In the genomic region with DNA sequence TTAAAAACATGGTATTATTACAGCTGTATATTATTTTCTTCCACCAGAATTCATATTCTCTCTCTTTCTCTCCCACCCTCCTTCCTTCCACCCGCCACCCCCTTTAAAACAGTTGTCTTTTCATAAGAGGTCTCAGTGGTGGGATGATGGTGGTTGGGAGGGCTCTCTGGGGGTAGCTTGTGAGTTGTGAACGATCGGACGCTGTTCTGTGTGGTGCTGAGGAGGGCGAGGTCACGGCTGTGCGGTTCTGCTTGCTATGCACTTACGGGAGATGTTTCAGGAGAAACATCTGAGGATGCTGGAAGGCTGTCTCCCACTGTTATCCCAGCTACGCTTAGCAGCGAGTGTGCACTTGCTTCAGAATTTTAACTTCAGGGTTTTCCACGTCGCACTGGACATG, we compare ENCODE assay signal across 8 mouse cellular contexts.
A peak's percentile ranks its signal among the peaks of the same experiment; 100 is the strongest.
DNase-seq lines count a peak whose midpoint lies in the region; ATAC-seq and TF ChIP-seq lines count a peak whose summit lies in the region.

No protein-coding gene starts in this region.

- H3K36me3 ChIP-seq in heart, embryonic 10.5 days, result no peaks in the 10 kb centered on the region
- no peaks in the 10 kb centered on the region for H3K36me3 ChIP-seq in forebrain, embryonic 10.5 days (replicated peaks)
- no peaks in the 10 kb centered on the region for H3K36me3 ChIP-seq in limb, embryonic 14.5 days (ENCODE audit: control insufficient read depth, insufficient read depth, low read length)

- no peak for TF ChIP-seq POLR2A in limb, embryonic 14.5 days (IDR thresholded peaks at IDR 0.05; ENCODE audit: borderline replicate concordance, extremely low read depth, insufficient read depth, insufficient read length)

- H3K9me3 ChIP-seq in heart, embryonic 10.5 days, result no peaks in the 10 kb centered on the region
- no peaks in the 10 kb centered on the region for H3K9me3 ChIP-seq in forebrain, embryonic 10.5 days
- no peaks in the 10 kb centered on the region for H3K9me3 ChIP-seq in limb, embryonic 14.5 days (ENCODE audit: control insufficient read depth, low read length)

- H3K9ac ChIP-seq in limb, embryonic 14.5 days (ENCODE audit: low read depth, low read length, severe bottlenecking), result peak overlapping the region; percentile 49

- peak overlapping the region; percentile 88 for H3K27ac ChIP-seq in heart, embryonic 10.5 days
- peak overlapping the region; percentile 89 for H3K27ac ChIP-seq in forebrain, embryonic 10.5 days
- peak overlapping the region; percentile 93 for H3K27ac ChIP-seq in limb, embryonic 14.5 days (replicated peaks; ENCODE audit: low read depth, low read length)

- peak; percentile 39 for ATAC-seq in limb, embryonic 14.5 days (ENCODE audit: low FRiP score, low read depth)

- DNase-seq in heart, embryonic 10.5 days (ENCODE audit: low spot score), result peak; percentile 19
- no peak for DNase-seq in heart, postnatal 10 days
- DNase-seq in 3134 (ENCODE audit: extremely low read depth, insufficient read length, low spot score), result peak; percentile 22
- no peak for DNase-seq in forebrain, embryonic 10.5 days (ENCODE audit: extremely low spot score, low spot score)
- no peak for DNase-seq in limb, embryonic 14.5 days (ENCODE audit: low spot score)
- DNase-seq in thymus, postnatal 14 days, result no peak
- no peak for DNase-seq in kidney, postnatal 14 days
- no peak for DNase-seq in kidney, adult 11 months

- H3K27me3 ChIP-seq in heart, embryonic 10.5 days (ENCODE audit: insufficient read depth, poor library complexity, severe bottlenecking), result no peaks in the 10 kb centered on the region
- H3K27me3 ChIP-seq in forebrain, embryonic 10.5 days (ENCODE audit: poor library complexity, severe bottlenecking), result no peaks in the 10 kb centered on the region
- no peaks in the 10 kb centered on the region for H3K27me3 ChIP-seq in limb, embryonic 14.5 days (ENCODE audit: control insufficient read depth, insufficient read depth, low read length)

- WGBS in heart, embryonic 10.5 days, result 61% methylated on average over 12 of the region's 12 CpGs
- 50% methylated on average over 12 of the region's 12 CpGs for WGBS in forebrain, embryonic 10.5 days
- 20% methylated on average over 12 of the region's 12 CpGs for WGBS in limb, embryonic 14.5 days

- intact Hi-C loops in heart, postnatal 10 days (cut with DNase I), result loop anchor here (5.0 kb wide), 1 partner anchor 287 kb away; a partner anchor contains a TSS

- H3K4me1 ChIP-seq in heart, embryonic 10.5 days, result peaks cover 32% of the 10 kb centered on the region
- peaks cover 66% of the 10 kb centered on the region for H3K4me1 ChIP-seq in forebrain, embryonic 10.5 days
- peaks cover 57% of the 10 kb centered on the region for H3K4me1 ChIP-seq in limb, embryonic 14.5 days (ENCODE audit: control insufficient read depth, insufficient read depth, low read length)

- H3K4me2 ChIP-seq in limb, embryonic 14.5 days (replicated peaks; ENCODE audit: low read depth, low read length, severe bottlenecking), result peak overlapping the region; percentile 58

- peak overlapping the region; percentile 52 for H3K4me3 ChIP-seq in heart, embryonic 10.5 days
- peak overlapping the region; percentile 44 for H3K4me3 ChIP-seq in forebrain, embryonic 10.5 days
- peak overlapping the region; percentile 38 for H3K4me3 ChIP-seq in limb, embryonic 14.5 days (replicated peaks; ENCODE audit: low read length)

Comparison
In these comparisons a context has a peak if more than half of its experiments do, and no peak if none do; other contexts are left out.
1. DNase-seq: peak in heart, embryonic 10.5 days (single experiment) and 3134 (single experiment); none in heart, postnatal 10 days (0 of 2), forebrain, embryonic 10.5 days (single experiment), limb, embryonic 14.5 days (single experiment), thymus, postnatal 14 days (single experiment), kidney, postnatal 14 days (single experiment) and kidney, adult 11 months (single experiment).
2. Peak in every context shown above with its lines, with median percentiles within 50 percentile points of each other: H3K27ac ChIP-seq and H3K4me3 ChIP-seq.